ENCODE assay signal across 15 mouse cellular contexts in the genomic region with DNA sequence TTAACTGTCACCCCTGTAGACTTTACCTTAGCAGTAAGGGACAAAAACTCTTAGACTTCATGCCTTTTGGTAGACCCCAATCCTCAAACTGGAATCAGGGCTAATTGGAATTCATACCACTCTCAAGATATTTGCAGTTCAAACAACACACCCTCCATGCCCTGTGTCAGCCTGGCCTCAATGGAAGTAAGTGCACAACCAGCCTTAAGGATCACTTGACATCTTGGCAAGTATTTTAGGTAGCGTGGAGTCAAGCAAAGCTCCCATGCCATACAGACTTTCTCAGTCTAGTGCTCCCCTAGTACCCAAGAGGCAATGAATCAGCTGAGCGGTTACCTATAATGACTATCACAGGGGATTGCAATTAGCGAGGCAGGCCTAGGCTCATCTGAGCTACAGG. TPM values are rescaled to one million over a fixed set of nuclear protein-coding genes. Genes with fewer than 3 reads are reported as not detected.
A peak's percentile ranks its signal among the peaks of the same experiment; 100 is the strongest.
DNase-seq lines count a peak whose midpoint lies in the region; ATAC-seq and TF ChIP-seq lines count a peak whose summit lies in the region.
"Had no signal": no experiment of that assay in that cellular context is flagged by ENCODE, and none has a peak within 500 bp of the region (broad histone marks: within the 10 kb centered on the region; RNA-seq: fewer than 3 reads in every experiment).

No protein-coding gene starts in this region.

- peaks cover 21% of the 10 kb centered on the region for H3K79me2 ChIP-seq in MEL (ENCODE audit: control insufficient read depth, insufficient read depth, low read length, poor library complexity)

- H3K4me1 ChIP-seq in forebrain, embryonic 10.5 days, result peaks cover 45% of the 10 kb centered on the region
- peaks cover 10% of the 10 kb centered on the region; the same call in 1 of the 2 replicates for H3K4me1 ChIP-seq in forebrain, embryonic 11.5 days (replicated peaks; ENCODE audit: control insufficient read depth, insufficient read depth, low read length)
- peaks cover 2 to 3% of the 10 kb centered on the region in 2 experiments; a peak in 3 of 4 replicates for H3K4me1 ChIP-seq in MEL (ENCODE audit: control insufficient read depth in 1 of 2, insufficient read depth in 2 of 2, low read length in 2 of 2)
- peaks cover 17% of the 10 kb centered on the region for H3K4me1 ChIP-seq in liver, embryonic 16.5 days (ENCODE audit: control insufficient read depth, low read depth, low read length)

- H3K27me3 ChIP-seq in forebrain, embryonic 10.5 days (ENCODE audit: poor library complexity, severe bottlenecking), result no peaks in the 10 kb centered on the region
- H3K27me3 ChIP-seq in forebrain, embryonic 11.5 days (ENCODE audit: control insufficient read depth, insufficient read depth, low read length), result no peaks in the 10 kb centered on the region
- H3K27me3 ChIP-seq in MEL (ENCODE audit: control insufficient read depth in 1 of 2, insufficient read depth in 2 of 2, low read length in 2 of 2), result no peaks in the 10 kb centered on the region
- H3K27me3 ChIP-seq in liver, embryonic 16.5 days (ENCODE audit: control insufficient read depth, insufficient read depth, low read depth, low read length), result no peaks in the 10 kb centered on the region
- H3K27me3 ChIP-seq: embryonic facial prominence, embryonic 12.5 days had no signal

- peaks cover 27% of the 10 kb centered on the region for H3K36me3 ChIP-seq in forebrain, embryonic 10.5 days (replicated peaks)
- no peaks in the 10 kb centered on the region; the same call in 1 of the 2 replicates for H3K36me3 ChIP-seq in forebrain, embryonic 11.5 days (ENCODE audit: control insufficient read depth, insufficient read depth, low read length)
- H3K36me3 ChIP-seq in MEL (ENCODE audit: control insufficient read depth in 1 of 2, insufficient read depth in 2 of 2, low read length in 2 of 2), result peaks cover 2 to 5% of the 10 kb centered on the region in 2 experiments; a peak in 3 of 4 replicates
- peaks cover 8% of the 10 kb centered on the region for H3K36me3 ChIP-seq in liver, embryonic 16.5 days (ENCODE audit: control insufficient read depth, insufficient read depth)

- 77% methylated on average over 3 of the region's 3 CpGs for WGBS in forebrain, embryonic 10.5 days
- WGBS in forebrain, embryonic 11.5 days, result 79% methylated on average over 3 of the region's 3 CpGs
- WGBS in liver, embryonic 16.5 days (ENCODE audit: insufficient replicate concordance), result 77% methylated on average over 3 of the region's 3 CpGs

- intact Hi-C loops in left cerebral cortex, adult 2 months (cut with DNase I), result no loop called here

- H3K9ac ChIP-seq in forebrain, embryonic 11.5 days (ENCODE audit: low read length), result no peak overlapping the region; the same call in 1 of the 2 replicates
- H3K9ac ChIP-seq in MEL (ENCODE audit: control insufficient read depth, low read depth, low read length, poor library complexity, severe bottlenecking), result no peak overlapping the region
- H3K9ac ChIP-seq in liver, embryonic 16.5 days (ENCODE audit: low read depth, low read length), result 0 out of 2 replicates have a peak overlapping the region, but pooled peaks have one; percentile 9
- H3K9ac ChIP-seq: embryonic facial prominence, embryonic 12.5 days had no signal

- no peak overlapping the region for H3K4me2 ChIP-seq in forebrain, embryonic 11.5 days (ENCODE audit: low read depth, low read length, severe bottlenecking)
- no peak overlapping the region for H3K4me2 ChIP-seq in liver, embryonic 16.5 days (ENCODE audit: low read depth, low read length)
- H3K4me2 ChIP-seq: embryonic facial prominence, embryonic 12.5 days had no signal

- no peak overlapping the region for H3K27ac ChIP-seq in forebrain, embryonic 10.5 days
- no peak overlapping the region for H3K27ac ChIP-seq in forebrain, embryonic 11.5 days (ENCODE audit: low read depth, low read length)
- H3K27ac ChIP-seq in left cerebral cortex, adult 2 months, result no peak overlapping the region
- no peak overlapping the region for H3K27ac ChIP-seq in MEL (ENCODE audit: control insufficient read depth, low read depth, low read length)
- no peak overlapping the region for H3K27ac ChIP-seq in liver, embryonic 16.5 days (ENCODE audit: low read length)
- H3K27ac ChIP-seq: embryonic facial prominence, embryonic 12.5 days had no signal

- no peak for DNase-seq in forebrain, embryonic 10.5 days (ENCODE audit: extremely low spot score, low spot score)
- DNase-seq in forebrain, embryonic 11.5 days (ENCODE audit: low spot score), result no peak
- DNase-seq in left cerebral cortex, adult 2 months (ENCODE audit: extremely low spot score in 1 of 2, low spot score in 2 of 2), result no peak
- DNase-seq in left cerebral cortex, adult 9 months (ENCODE audit: low spot score in 2 of 2), result no peak
- no peak for DNase-seq in MEL (ENCODE audit: low read depth, low spot score)
- DNase-seq in spleen, adult 18-20 months, result no peak
- DNase-seq: adrenal gland, postnatal 10 days; cerebellum, adult 11-12 months; heart, postnatal 10 days; kidney, adult 2 months had no signal

- H3K9me3 ChIP-seq in forebrain, embryonic 10.5 days, result no peaks in the 10 kb centered on the region
- no peaks in the 10 kb centered on the region for H3K9me3 ChIP-seq in forebrain, embryonic 11.5 days (ENCODE audit: control insufficient read depth, low read length)
- H3K9me3 ChIP-seq in MEL (replicated peaks; ENCODE audit: insufficient read depth, low read length), result no peaks in the 10 kb centered on the region
- 0 out of 2 replicates have a peak, but pooled peaks cover 2% of the 10 kb centered on the region for H3K9me3 ChIP-seq in liver, embryonic 16.5 days (replicated peaks; ENCODE audit: control insufficient read depth, low read length)
- H3K9me3 ChIP-seq: embryonic facial prominence, embryonic 12.5 days had no signal

- no peak for ATAC-seq in forebrain, embryonic 11.5 days (replicated peaks; ENCODE audit: low FRiP score)
- ATAC-seq in liver, embryonic 16.5 days (ENCODE audit: low read depth), result no peak
- no peak for ATAC-seq in monocyte, adult 5-6 weeks (replicated peaks; ENCODE audit: insufficient number of reproducible peaks, low FRiP score, low TSS enrichment, poor library complexity, severe bottlenecking)

- no peak for TF ChIP-seq EP300 in MEL (IDR thresholded peaks at IDR 0.05; ENCODE audit: low read depth in 1 of 2, low read length in 2 of 2)

- peak overlapping the region; percentile 28; the same call in 1 of the 2 replicates for H3K4me3 ChIP-seq in forebrain, embryonic 10.5 days
- H3K4me3 ChIP-seq in forebrain, embryonic 11.5 days (ENCODE audit: low read depth, low read length), result no peak overlapping the region
- 0 out of 2 replicates have a peak overlapping the region, but pooled peaks have one; percentile 13 for H3K4me3 ChIP-seq in left cerebral cortex, adult 2 months
- H3K4me3 ChIP-seq in MEL (ENCODE audit: control insufficient read depth in 1 of 2, insufficient read depth in 1 of 2, low read depth in 2 of 2, low read length in 2 of 2), result no peak overlapping the region
- H3K4me3 ChIP-seq in liver, embryonic 16.5 days (ENCODE audit: low read depth, low read length), result no peak overlapping the region
- H3K4me3 ChIP-seq: embryonic facial prominence, embryonic 12.5 days had no signal

- no peak for TF ChIP-seq CTCF in left cerebral cortex, adult 2 months (IDR thresholded peaks at IDR 0.05)
- no peak for TF ChIP-seq CTCF in MEL (IDR thresholded peaks at IDR 0.05 in 2 of 3, conservative IDR thresholded peaks at IDR 0.05 in 1 of 3; ENCODE audit: control insufficient read depth in 1 of 3, insufficient read depth in 1 of 3, low read depth in 2 of 3, low read length in 3 of 3, poor library complexity in 1 of 3, severe bottlenecking in 1 of 3)

- TF ChIP-seq POLR2A in MEL (IDR thresholded peaks at IDR 0.05; ENCODE audit: control insufficient read depth in 1 of 2, insufficient read depth in 1 of 2, low read depth in 1 of 2, low read length in 2 of 2, poor library complexity in 1 of 2), result peak in 1 of 2 experiments; percentile 19; a peak in 2 of 4 replicates

- no peak for TF ChIP-seq RAD21 in MEL (IDR thresholded peaks at IDR 0.05; ENCODE audit: low read depth, low read length)

RNA-seq across cellular contexts. Expression of gene Tuba1b, which starts 3.4 kb away (rescaled TPM):
- polyA plus RNA-seq in forebrain, embryonic 10.5 days (2016; fragmentation: Nextera tagmentation; extraction: Ambion mirVana), result 2,760 and 2,766 TPM in 2 replicates
- polyA plus RNA-seq in forebrain, embryonic 11.5 days (2014; fragmentation: Nextera tagmentation; extraction: Ambion mirVana), result 2,366 and 2,605 TPM in 2 replicates
- total RNA-seq in left cerebral cortex, adult 2 months (2021), result 100 to 1,000 TPM; 509 to 550 TPM
- total RNA-seq in MEL (2012; rRNA removed), result 1,577 and 1,672 TPM in 2 replicates
- polyA plus RNA-seq in MEL (2012; ENCODE audit: insufficient read depth in 1 of 2, insufficient read length in 2 of 2, low read depth in 1 of 2, low replicate concordance in 2 of 2, missing spikeins in 1 of 2), result 1,000 to 10,000 TPM in 1 of 2 experiments, not detected in 1; 1,861 TPM
- polyA plus RNA-seq in liver, embryonic 16.5 days (2015; fragmentation: Nextera tagmentation; extraction: Ambion mirVana), result 934 and 938 TPM in 2 replicates
- 86.5 to 154 TPM (median 137 TPM) in 3 replicates for total RNA-seq in monocyte, adult 5-6 weeks (2017)

RNA-seq across cellular contexts. Expression of gene Lmbr1l, which starts 13.0 kb away (rescaled TPM):
- 23.9 and 25.3 TPM in 2 replicates for polyA plus RNA-seq in forebrain, embryonic 10.5 days (2016; fragmentation: Nextera tagmentation; extraction: Ambion mirVana)
- polyA plus RNA-seq in forebrain, embryonic 11.5 days (2014; fragmentation: Nextera tagmentation; extraction: Ambion mirVana), result 8.7 and 9.4 TPM in 2 replicates
- total RNA-seq in left cerebral cortex, adult 2 months (2021), result 10 to 100 TPM; 17.8 to 19.1 TPM
- 7.0 and 13.5 TPM in 2 replicates for total RNA-seq in MEL (2012; rRNA removed)
- polyA plus RNA-seq in MEL (2012; ENCODE audit: insufficient read depth in 1 of 2, insufficient read length in 2 of 2, low read depth in 1 of 2, low replicate concordance in 2 of 2, missing spikeins in 1 of 2), result 10 to 100 TPM in 1 of 2 experiments, not detected in 1; 17.3 TPM
- 4.4 and 4.6 TPM in 2 replicates for polyA plus RNA-seq in liver, embryonic 16.5 days (2015; fragmentation: Nextera tagmentation; extraction: Ambion mirVana)
- 54.7 to 97.4 TPM (median 92.2 TPM) in 3 replicates for total RNA-seq in monocyte, adult 5-6 weeks (2017)

RNA-seq across cellular contexts. Expression of gene Gm49450, which starts 22.4 kb away (rescaled TPM):
- not detected in 2 replicates for polyA plus RNA-seq in forebrain, embryonic 10.5 days (2016; fragmentation: Nextera tagmentation; extraction: Ambion mirVana)
- not detected in 2 replicates for polyA plus RNA-seq in forebrain, embryonic 11.5 days (2014; fragmentation: Nextera tagmentation; extraction: Ambion mirVana)
- total RNA-seq in left cerebral cortex, adult 2 months (2021), result not detected
- not detected in 2 replicates for total RNA-seq in MEL (2012; rRNA removed)
- not detected for polyA plus RNA-seq in MEL (2012; ENCODE audit: insufficient read depth in 1 of 2, insufficient read length in 2 of 2, low read depth in 1 of 2, low replicate concordance in 2 of 2, missing spikeins in 1 of 2)
- polyA plus RNA-seq in liver, embryonic 16.5 days (2015; fragmentation: Nextera tagmentation; extraction: Ambion mirVana), result not detected in 2 replicates
- 12.2 to 56.4 TPM in 2 of 3 replicates, not detected in the other for total RNA-seq in monocyte, adult 5-6 weeks (2017)
- total RNA-seq: adrenal gland, postnatal 10 days; gastrocnemius, adult 8-10 months; heart, postnatal 10 days had no signal
- polyA plus RNA-seq: embryonic facial prominence, embryonic 12.5 days; kidney, adult 2 months; limb, embryonic 11.5 days had no signal

RNA-seq across cellular contexts. Expression of gene Tuba1a, which starts 22.5 kb away (rescaled TPM):
- polyA plus RNA-seq in forebrain, embryonic 10.5 days (2016; fragmentation: Nextera tagmentation; extraction: Ambion mirVana), result 2,769 and 3,107 TPM in 2 replicates
- 5,083 and 5,852 TPM in 2 replicates for polyA plus RNA-seq in forebrain, embryonic 11.5 days (2014; fragmentation: Nextera tagmentation; extraction: Ambion mirVana)
- 100 to 1,000 TPM; 817 to 827 TPM for total RNA-seq in left cerebral cortex, adult 2 months (2021)
- 112 and 133 TPM in 2 replicates for total RNA-seq in MEL (2012; rRNA removed)
- polyA plus RNA-seq in MEL (2012; ENCODE audit: insufficient read depth in 1 of 2, insufficient read length in 2 of 2, low read depth in 1 of 2, low replicate concordance in 2 of 2, missing spikeins in 1 of 2), result 10 to 100 TPM in 1 of 2 experiments, not detected in 1; 83.6 TPM
- polyA plus RNA-seq in liver, embryonic 16.5 days (2015; fragmentation: Nextera tagmentation; extraction: Ambion mirVana), result 48.1 and 57.9 TPM in 2 replicates
- total RNA-seq in monocyte, adult 5-6 weeks (2017), result 79.8 to 96.7 TPM (median 88.2 TPM) in 3 replicates

RNA-seq across cellular contexts. Expression of gene Dhh, which starts 32.7 kb away (rescaled TPM):
- 0.24 and 0.48 TPM in 2 replicates for polyA plus RNA-seq in forebrain, embryonic 10.5 days (2016; fragmentation: Nextera tagmentation; extraction: Ambion mirVana)
- polyA plus RNA-seq in forebrain, embryonic 11.5 days (2014; fragmentation: Nextera tagmentation; extraction: Ambion mirVana), result 0.28 and 0.29 TPM in 2 replicates
- total RNA-seq in left cerebral cortex, adult 2 months (2021), result under 1 TPM in 1 of 2 experiments, not detected in 1; 0.28 TPM
- 0.12 TPM in 1 of 2 replicates, not detected in the other for total RNA-seq in MEL (2012; rRNA removed)
- polyA plus RNA-seq in MEL (2012; ENCODE audit: insufficient read depth in 1 of 2, insufficient read length in 2 of 2, low read depth in 1 of 2, low replicate concordance in 2 of 2, missing spikeins in 1 of 2), result not detected
- polyA plus RNA-seq in liver, embryonic 16.5 days (2015; fragmentation: Nextera tagmentation; extraction: Ambion mirVana), result 0.11 TPM in 2 replicates
- 0.19 TPM in 1 of 3 replicates, not detected in the others for total RNA-seq in monocyte, adult 5-6 weeks (2017)

Comparison
In these comparisons a context has a peak if more than half of its experiments do, and no peak if none do; other contexts are left out.
1. H3K4me3 ChIP-seq: peak in forebrain, embryonic 10.5 days (single experiment) and left cerebral cortex, adult 2 months (single experiment); none in forebrain, embryonic 11.5 days (single experiment), MEL (0 of 2) and liver, embryonic 16.5 days (single experiment).